Mouse (Mus musculus) B cell, adult 2 months (primary cell): Measurements from ENCODE around the gene Carm1.
"Not testable (repeated sequence)": the region's sequence is repeated elsewhere in the genome, so short reads cannot be mapped to it uniquely, and the experiment has no call there.

Experiments
- DNase-seq, 2 experiments: peaks; one replicate each; pipeline ENCODE4 v3.0.0; 2022

The Carm1 gene

DNA sequence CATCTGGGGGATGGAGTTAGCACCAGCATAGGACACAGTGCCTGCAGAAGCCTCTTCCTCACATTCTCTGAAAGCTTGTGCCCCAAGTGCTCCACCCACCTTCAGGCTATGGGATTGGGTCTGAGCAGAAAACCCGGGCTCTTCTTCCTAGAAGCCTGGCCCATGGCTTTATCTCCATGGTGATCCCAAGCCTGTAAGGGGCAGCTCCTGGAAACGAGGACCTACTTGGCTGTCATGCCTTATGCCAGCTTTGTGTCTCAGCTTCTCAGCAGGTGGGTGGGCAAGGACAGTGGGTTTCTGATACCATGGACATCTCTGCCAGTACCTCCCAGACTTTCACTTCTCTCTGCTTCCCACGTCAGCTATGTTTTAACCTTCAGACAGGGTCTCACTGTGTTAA is 31.5 kb downstream of the Carm1 start:
- DNase-seq = no peak

DNA sequence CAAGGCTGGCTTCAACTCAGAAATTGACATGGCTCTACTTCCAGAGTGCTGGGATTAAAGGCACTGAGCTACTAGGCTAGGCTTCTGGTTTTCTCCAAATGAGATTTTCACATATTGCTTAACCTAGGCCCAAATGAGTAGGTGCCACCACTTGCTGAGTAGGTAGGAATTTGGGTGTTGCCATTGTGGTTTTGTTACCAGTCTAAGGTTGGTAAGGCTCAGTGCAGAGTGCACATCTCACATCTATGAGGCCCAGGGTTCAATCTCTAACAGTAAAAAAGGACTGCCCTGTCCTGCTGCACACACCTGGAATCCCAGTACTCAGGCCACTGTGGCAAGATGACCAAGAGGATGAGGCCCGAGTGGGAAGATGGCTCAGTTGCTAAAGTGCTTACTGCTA is 38.7 kb downstream of the Carm1 start:
- DNase-seq = no peak

DNA sequence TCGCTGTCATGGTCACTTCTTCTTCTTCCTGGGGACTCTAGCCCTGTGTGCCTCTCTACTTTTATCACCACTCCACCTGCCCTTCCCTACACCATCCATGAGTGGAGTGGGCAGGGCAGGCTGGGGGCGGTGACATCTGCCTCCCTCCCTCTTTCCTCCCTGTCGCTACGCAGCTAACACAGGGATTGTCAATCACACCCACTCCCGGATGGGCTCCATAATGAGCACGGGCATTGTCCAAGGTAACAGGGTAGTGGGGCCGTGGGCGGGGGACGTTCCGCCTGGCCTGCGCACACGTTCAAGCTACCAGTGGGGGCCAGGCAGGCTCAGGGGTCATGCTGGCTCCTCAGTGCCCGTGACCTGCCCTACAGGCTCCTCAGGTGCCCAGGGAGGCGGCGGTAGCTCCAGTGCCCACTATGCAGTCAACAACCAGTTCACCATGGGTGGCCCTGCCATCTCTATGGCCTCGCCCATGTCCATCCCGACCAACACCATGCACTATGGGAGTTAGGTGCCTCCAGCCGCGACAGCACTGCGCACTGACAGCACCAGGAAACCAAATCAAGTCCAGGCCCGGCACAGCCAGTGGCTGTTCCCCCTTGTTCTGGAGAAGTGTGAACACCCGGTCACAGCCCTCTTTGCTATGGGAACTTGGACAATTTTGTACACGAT is 41.1 kb downstream of the Carm1 start:
- DNase-seq = no peak

DNA sequence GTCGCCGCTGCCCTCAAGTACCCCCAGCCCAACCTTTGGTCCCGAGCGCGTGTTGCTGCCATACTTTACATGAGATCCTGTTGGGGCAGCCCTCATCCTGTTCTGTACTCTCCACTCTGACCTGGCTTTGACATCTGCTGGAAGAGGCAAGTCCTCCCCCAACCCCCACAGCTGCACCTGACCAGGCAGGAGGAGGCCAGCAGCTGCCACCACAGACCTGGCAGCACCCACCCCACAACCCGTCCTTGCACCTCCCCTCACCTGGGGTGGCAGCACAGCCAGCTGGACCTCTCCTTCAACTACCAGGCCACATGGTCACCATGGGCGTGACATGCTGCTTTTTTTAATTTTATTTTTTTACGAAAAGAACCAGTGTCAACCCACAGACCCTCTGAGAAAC is 41.7 kb downstream of the Carm1 start:
- DNase-seq = no peak

DNA sequence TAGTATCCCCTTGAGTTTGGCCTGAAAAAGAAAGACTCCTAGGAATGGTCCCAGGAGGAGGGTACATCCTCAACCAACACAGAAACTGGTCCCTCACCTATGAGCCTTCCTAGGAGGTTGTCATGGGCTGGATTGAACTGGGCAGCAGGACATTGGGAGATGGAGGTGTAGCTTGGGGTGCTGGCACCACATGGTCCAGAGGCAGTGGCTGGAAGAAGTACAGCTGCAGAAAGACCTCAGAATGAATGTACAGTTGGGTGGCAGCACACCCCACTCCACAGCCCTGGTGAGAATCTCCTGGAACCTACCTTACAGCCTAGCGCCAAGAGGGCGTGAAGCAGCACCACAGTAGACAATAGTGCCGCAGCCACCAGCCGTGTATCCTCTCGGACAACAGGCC is 42.8 kb downstream of the Carm1 start:
- no peak for DNase-seq

DNA sequence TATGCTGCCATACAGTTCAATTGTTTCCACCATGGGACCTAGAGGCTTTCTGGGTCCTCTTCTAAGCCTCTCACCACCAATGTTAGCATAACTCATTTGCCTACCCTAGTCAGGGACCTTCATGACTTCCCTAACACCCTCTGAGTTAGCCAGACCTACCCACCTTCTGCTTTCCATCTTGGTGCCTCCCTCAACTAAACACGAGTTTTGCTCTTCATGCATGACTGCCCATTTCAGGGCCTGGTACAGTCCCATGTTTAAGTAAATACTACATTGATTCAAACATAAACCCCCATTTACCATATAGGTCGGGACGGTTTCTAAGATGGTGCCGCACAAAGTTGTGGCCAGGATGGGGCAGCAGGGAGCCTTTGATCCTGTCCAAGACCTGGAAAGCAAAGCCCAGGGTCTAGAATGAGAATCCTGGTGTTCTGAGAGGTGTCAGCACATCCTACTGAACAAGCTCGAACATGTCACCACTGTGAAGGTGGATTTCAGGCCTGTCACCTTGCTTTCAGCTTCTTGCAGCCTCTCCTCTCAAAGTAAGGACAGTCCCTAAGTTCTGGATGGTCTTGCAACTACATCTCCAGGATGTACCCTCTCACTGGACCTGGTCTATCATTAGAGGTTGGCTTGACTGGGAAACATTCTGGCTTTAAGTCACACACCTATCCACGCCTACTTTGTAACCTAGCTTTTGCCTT is 44.6 kb downstream of the Carm1 start:
- peak; percentile 19 to 26 for DNase-seq

DNA sequence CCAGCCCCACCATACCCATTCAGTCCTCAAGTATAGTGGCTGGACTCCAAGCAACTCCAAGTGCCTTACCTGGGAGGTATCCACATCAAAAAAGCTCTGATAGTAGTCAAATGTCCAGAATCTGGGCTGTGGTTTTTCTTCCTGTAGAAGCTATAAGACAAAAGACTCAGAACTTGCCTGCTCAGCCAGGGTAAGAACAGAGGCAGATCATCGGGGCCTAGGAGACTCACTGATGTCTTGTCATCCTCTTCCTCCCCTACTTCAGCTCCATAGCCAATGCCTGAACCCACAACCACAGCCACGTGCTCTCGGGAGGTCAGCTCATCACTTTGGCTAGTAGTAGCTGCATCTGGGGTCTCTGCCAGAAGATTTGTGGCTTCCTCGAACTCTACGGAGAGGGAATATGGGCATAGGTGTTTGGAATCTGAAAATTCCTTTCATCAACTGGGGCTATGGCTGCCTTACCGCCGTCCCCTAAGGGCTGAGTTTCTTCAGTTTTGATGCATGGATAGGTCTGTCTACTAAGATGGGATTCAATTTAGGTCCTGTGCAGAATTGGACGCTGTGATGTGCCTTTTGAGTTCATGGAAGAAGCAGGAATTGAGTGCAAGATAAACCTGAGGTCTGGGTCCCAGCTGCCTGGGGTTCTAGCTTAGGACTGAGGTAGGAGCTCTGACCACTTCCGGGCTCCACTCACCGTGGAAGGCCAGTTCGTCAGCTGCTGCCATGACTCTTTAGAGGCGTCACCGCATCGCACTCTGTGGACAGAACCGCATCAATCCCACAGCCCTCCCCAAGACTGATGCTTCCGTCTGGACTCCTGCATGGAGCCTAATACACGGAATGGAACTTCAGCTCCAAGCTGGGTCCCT is 45.4 kb downstream of the Carm1 start:
- DNase-seq = no peak

DNA sequence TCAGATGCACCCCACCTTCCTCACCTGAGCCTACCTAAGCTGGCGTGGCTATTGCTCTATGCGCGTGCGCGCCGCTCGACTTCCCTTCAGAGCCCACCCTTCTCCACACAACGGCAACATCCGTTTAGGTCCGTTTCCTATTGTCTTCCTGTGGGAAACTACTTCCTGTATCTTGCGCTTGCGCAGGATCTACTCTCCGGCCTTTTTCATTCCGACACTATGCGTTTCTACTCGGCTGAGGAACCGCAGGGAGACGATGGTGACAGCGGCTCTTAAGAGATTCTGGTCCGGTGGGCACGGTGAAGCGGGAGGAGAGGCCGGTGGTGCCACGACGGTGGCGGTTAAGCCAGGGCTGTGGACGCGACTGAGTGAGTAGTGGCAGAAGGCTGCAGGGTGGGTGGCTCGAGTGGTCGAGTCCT is 46.0 kb downstream of the Carm1 start, which contains the start of the genes Timm29 and Yipf2:
Timm29 (plus strand) TSS at position 20 of the 419 bp plus-strand sequence.
Yipf2 (minus strand) TSS at position 126 of the 419 bp plus-strand sequence.
- peak; percentile 88 to 89 for DNase-seq

DNA sequence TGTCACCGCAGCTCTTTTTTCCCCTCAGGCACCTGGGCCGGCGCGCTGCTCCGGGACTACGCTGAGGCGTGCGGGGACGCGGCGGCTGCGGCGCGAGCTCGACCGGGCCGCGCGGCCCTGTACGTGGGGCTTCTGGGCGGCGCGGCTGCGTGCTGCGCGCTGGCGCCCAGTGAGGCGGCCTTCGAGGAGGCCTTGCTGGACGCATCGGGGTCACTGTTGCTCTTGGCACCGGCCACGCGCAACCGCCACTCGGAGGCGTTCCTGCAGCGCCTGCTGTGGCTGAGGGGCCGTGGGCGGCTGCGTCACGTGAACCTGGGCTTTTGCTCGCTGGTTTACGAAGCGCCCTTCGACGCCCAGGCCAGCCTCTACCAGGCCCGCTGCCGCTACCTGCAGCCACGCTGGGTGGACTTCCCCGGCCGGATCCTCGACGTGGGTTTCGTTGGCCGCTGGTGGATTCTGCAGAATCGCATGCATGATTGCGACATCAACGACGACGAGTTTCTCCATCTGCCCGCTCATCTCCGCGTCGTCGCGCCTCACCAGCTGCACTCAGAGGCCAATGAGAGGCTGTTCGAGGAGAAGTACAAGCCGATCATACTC is 46.5 kb downstream of the Carm1 start:
- DNase-seq = peak; percentile 43 to 49

DNA sequence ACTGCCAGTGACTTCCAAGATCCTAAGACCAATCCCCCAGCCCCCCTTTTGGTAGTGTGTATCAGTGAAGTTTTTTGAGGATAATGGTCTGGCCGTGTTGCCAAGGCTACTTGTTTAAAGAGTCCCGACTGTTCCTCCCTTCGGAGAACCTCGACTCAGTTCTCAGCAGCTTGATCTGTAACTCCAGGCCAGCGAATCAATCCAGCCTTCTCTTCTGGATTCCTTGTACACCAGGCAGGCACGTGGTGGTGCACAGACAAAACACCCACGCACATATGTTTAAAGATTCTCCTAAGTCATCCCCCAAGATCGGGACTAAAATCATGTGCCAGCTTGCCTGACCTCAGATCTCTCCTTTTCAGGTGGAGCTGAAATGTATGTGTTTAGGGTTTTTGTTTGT is 47.7 kb downstream of the Carm1 start:
- not testable (repeated sequence) for DNase-seq

DNA sequence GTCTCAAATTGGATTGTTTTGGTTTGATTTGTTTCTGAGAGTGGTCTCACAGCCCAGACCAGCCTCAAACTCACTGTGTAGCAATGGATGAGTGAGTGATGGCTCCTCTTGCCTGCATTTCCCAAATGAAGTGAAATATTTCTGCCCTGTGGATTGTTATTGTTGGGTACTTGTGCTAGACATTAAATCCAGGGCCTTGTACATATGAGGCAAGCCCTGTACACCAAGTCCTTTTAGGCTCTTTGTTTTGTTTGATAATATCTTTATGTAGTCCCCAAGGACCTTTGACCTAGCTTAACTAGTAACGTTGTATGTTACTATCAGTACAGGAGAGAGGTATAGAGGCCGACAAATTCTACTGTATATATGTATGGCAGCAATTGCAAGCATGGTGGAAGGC is 48.1 kb downstream of the Carm1 start:
- DNase-seq = no peak

DNA sequence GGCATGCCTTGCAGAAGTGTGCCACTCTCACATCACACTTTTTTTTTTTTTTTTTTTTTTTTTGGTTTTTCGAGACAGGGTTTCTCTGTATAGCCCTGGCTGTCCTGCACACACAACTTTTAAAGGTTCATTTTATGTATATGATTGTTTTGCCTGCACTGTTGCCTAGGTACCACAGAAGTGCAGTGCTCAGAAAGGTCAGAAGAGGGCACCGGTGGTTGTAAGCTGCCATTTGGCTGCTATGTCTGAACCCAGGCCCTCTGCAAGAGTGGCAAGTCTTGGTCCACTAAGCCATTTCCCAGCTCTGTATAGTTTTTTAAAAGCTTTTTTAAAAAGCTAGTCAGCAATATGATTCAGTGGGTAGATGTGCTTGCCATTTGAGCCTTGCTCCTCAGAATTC is 51.5 kb downstream of the Carm1 start:
- peak; percentile 71 to 73 for DNase-seq

DNA sequence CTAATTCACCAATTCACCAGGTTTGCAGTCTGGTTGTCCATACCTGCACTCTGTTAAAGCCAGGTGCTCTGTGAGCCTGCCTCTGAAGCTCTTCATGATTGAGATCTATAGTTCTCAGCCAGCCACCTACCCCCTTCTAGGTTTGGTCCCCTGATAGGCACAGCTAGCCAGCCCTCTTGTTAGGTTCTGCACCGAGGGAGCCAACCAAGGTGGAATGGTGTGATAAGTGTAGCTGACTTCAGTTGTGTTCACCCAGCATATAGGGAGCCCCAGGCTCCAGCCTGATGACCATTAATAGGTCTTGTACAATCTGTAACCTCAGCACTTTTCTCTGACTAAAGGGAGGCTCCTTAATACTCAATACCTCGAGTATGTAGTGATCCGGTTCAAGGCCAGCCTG is 53.5 kb downstream of the Carm1 start:
- no peak for DNase-seq

DNA sequence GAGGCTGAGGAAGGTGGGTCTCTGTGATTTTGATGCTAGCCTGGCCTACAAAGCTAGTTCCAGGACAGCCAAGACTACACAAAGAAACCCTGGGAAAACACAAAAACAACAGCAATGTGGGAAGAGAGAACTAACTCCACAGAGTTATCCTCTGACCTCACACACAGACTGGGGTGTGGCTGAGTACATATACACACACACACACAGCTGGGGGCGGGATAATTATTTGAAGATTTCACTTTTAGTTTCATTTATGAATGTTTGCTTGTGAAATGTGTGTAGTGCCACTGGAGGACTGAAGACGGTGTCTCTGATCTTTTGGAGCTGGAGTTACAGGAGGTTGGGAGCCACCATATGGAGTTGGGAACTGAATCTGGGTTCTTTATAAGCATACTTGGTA is 54.4 kb downstream of the Carm1 start:
- DNase-seq = no peak

DNA sequence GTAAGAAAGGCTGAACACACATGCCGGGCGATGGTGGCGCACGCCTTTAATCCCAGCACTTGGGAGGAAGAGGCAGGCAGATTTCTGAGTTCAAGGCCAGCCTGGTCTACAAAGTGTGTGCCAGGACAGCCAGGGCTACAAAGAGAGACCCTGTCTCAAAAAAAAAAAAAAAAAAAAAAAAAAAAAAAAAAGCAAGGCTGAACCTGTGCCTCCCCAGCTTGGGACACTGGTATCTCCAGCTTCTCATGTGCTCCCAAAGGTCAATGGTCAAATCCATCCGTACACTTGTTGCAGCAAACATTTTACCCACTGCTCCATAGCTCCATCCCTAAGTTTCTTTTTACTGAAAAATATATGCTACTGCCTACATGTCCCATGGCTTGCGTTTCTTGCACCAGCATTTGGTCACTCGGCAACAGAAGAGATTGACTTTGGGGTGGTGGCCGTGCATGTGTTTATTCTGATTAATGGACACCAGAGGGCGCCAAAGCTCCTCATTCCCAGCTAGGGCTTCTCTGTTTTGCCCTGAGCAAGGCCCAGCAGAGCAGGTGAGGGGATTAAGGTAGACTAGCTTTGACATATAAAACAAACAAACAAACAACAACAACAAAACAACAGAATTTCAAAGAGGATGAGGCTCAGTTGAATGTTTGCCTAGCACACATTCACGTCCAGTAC is 55.2 kb downstream of the Carm1 start:
- peak; percentile 82 to 85 for DNase-seq

DNA sequence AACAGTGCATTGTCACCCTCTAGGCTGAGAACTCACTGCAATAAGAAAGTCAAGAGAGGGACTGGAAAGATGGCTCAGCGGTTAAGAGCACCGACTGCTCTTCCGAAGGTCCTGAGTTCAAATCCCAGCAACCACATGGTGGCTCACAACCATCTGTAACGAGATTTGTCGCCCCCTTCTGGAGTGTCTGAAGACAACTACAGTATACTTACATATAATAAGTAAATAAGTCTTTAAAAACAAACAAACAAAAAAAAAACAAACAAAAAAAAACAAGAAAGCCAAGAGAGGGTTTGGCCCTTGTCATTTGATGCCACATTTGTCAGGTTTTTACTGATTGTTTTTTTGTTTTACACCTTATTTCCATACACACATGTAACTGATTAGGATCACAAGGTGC is 57.4 kb downstream of the Carm1 start:
- no peak for DNase-seq

DNA sequence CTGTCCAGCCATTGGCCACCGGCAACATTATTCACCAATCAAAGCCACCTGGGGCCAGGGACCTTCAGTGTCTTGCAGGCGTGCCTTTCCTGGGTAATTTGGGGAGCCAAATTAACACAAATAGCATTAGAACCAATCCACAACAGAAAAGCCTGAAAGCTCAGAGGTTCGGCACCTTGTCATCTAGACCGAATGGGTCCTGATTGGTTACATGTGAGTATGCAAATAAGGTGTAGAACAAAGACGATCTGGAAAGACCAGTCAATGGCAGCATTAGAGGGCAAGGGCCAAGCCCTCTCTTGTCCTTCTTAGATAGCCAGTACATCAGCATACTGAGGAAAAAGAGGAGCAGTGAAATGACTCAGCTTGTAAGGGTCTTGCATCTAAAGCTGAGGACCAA is 59.2 kb downstream of the Carm1 start:
- no peak for DNase-seq

DNA sequence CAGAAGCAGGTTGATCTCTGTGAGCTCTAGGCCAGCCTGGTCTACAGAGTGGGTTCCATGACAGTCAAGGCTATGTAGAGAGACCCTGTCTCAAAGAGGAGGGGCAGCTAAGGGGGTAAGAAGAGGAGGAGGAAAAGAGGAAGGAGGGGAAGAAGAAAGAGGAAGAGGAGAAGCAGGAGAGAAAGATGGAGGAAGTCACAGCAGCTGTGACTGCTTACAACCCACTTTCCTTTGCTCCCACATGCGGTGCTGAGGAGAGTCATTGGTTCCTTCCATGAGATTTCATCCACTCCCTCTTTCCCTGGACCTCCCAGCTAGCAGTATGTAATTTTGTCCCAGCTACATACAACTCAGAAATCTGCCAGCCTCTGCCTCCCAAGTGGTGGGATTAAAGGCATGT is 60.0 kb downstream of the Carm1 start:
- no peak for DNase-seq

DNA sequence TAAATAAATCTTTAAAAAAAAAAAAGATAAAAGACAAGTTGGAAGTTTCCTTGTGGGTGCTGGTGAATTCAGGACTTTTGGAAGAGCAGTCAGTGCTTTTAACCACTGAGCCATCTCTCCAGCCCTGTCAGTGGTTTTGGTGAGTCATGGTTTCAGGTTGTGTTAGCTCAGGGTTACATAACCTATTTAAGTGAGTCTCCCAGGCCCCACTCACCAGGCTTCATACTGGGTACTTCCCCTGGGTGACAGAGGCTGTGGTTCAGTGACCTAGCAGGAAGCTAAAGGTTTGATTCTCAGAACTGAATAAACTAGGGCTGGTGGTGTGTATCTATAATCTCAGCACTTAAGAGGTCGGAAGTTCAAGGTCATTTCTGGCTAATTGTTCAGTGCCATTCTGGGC is 63.2 kb downstream of the Carm1 start:
- peak; percentile 81 to 87 for DNase-seq

DNA sequence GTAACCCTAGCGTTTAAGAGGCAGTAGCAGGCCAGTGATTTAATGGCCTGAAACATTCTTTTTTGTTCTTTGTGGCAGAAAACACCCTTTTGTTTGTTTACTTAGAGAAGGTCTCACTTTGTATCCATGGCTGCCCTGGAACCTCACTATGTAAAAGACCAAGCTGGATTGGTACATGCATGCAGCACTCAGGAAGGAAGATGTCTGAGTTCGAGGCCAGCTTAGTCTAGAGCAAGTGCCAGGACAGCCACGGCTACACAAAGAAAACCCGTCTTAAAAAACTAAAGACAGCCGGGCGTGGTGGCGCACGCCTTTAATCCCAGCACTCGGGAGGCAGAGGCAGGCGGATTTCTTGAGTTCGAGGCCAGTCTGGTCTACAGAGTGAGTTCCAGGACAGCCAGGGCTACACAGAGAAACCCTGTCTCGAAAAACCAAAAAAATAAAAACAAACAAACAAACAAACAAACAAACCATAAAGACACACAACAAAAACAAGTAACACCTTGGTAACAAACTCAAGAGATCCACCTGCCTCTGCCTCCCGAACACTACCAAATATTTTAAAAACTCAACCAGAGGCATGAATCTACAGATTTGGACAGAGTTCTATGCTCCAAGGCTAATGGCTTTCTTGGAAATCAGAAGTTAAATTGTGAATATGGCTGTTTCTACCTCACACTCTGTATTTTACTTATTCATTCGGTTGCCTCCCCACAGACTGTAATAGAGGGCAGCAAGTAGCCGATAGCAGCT is 68.3 kb downstream of the Carm1 start:
- DNase-seq = no peak

DNA sequence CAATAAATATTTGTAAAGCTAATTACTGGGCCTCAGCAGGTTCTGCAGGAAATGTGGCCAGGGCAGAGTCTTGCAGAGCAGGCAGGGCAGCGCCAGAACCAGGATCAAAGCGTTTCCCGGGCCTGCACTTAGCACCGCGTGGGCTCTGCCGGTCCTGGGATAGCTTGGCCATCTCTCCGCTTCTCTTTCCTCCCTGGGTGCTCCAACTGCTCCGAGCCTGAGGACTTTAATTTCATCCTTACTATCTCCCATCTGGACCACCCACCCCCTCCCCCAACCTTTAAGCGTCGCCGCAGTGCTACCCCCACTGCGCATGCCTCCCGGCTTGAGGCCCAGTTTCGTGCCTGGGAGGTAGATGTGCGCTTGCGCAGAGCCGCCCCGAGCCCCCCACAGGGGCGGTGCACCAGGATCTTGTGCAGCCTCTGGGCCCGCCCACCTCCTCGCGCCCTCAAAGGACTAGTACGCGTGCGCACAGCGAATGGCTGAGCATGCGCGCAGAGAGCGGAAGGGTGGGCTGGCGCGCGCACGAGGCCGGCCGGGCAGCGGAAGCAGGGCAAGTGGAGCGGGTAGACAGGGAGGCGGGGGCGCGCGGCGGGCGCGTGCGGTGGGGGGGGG is 69.0 kb downstream of the Carm1 start, which contains the start of gene Smarca4:
Smarca4 (plus strand) TSS at position 553 of the 615 bp plus-strand sequence.
- peak; percentile 99 for DNase-seq
